Mouse (Mus musculus) megakaryocyte, embryonic 14.5 days (primary cell): ENCODE data around the gene Hoxa3.

ENCODE experiments used
- FLI1 ChIP-seq: IDR thresholded peaks from 2 replicates; pipeline ENCODE4 v1.6.1; 2012; ENCODE audit warnings: low read length, inconsistent platforms, mixed read lengths
- GATA1 ChIP-seq: IDR thresholded peaks from 3 replicates; pipeline ENCODE4 v1.6.1; 2012; ENCODE audit warnings: mixed read lengths, low read length, inconsistent platforms, borderline replicate concordance

DNA sequence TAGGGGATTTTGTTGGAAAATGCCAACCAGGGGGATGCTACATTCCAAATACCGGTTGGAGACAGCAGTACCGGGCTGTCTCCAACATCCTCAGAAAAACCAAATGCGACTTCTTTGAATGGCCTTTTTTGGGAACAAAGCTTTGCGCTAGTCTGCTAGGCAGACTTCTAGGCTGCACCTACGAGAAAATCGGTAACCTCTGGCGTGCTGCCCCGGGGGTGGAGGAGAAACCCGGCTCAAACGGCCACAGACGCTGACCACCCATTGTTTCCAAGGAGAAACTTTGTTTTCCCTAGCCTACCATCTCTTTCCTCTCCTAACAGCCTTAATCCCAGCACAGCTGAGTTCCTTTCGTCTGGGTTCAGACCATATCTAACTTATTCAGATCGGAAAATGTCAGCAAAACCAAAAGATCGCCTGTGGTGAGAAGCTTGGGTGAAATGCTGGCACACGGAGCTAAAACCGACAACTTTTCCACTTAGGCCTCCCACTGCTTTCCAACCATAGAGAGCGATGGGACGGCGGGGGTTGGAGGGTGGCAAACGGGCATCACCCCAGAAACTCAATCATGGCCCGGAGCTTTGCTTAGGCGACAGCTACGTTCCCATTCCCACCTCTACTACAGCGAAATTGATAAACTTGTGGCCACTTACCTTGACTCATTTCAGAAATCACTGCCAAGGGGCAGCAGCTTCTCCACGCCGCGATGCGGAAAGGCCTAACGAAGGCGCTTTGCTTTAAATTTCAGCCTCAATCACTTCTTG, 26.7 kb upstream of the Hoxa3 start:
- TF ChIP-seq GATA1 = no peak
- TF ChIP-seq FLI1 = no peak
